ENCODE assay signal across 25 mouse cellular contexts in the genomic region with DNA sequence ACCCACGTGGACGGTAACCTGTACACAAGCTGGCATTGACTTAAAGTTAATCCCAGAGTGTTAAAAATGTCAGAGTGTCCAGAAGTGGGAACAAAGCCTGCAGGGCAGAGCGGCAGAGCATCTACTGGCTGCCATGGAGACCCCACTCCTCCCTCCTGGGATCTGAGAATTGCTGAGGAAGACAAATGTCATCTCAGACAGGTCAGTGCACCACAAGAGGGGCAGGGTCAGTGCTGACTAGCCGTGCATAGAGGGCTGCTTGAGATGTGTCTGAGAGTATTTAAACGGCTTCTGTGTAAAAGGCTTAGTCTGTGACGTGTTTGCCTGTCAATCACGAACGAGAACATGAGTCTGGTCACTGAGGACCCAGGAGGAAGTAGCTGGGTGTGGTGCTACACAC.
DNase-seq lines count a peak whose midpoint lies in the region; ATAC-seq and TF ChIP-seq lines count a peak whose summit lies in the region.
"Had no signal": no experiment of that assay in that cellular context is flagged by ENCODE, and none has a peak within 500 bp of the region (broad histone marks: within the 10 kb centered on the region; RNA-seq: fewer than 3 reads in every experiment).

No protein-coding gene starts in this region.

- H3K27me3 ChIP-seq in kidney, embryonic 16.5 days (ENCODE audit: insufficient read depth, low read length): no peaks in the 10 kb centered on the region
- H3K27me3 ChIP-seq in neural tube, embryonic 14.5 days (ENCODE audit: control insufficient read depth, insufficient read depth, low read length): no peaks in the 10 kb centered on the region
- no peaks in the 10 kb centered on the region for H3K27me3 ChIP-seq in hindbrain, postnatal 0 days (ENCODE audit: insufficient read depth, low read length)
- H3K27me3 ChIP-seq: CH12.LX; liver, embryonic 13.5 days had no signal

- TF ChIP-seq CTCF in hindbrain, postnatal 0 days (IDR thresholded peaks at IDR 0.05; ENCODE audit: low read depth): no peak

- ATAC-seq in kidney, embryonic 16.5 days (ENCODE audit: low FRiP score, low TSS enrichment): 0 out of 2 replicates have a peak, but pooled peaks have one; percentile 33
- ATAC-seq in neural tube, embryonic 14.5 days (ENCODE audit: low read depth): peak; percentile 61; the same call in 1 of the 2 replicates
- ATAC-seq in hindbrain, postnatal 0 days: 0 out of 2 replicates have a peak, but pooled peaks have one; percentile 32
- no peak for ATAC-seq in megakaryocyte progenitor cell, adult 5-6 weeks (replicated peaks; ENCODE audit: poor library complexity)
- ATAC-seq: Patski had no signal

- no peak overlapping the region for H3K4me2 ChIP-seq in kidney, embryonic 16.5 days (replicated peaks; ENCODE audit: low read depth, low read length)
- H3K4me2 ChIP-seq in neural tube, embryonic 14.5 days (ENCODE audit: low read depth, low read length): no peak overlapping the region
- no peak overlapping the region for H3K4me2 ChIP-seq in hindbrain, postnatal 0 days (ENCODE audit: low read depth, low read length)
- H3K4me2 ChIP-seq: embryonic facial prominence, embryonic 12.5 days; limb, embryonic 13.5 days; liver, embryonic 13.5 days had no signal

- H3K9ac ChIP-seq in kidney, embryonic 16.5 days (replicated peaks; ENCODE audit: low read length): no peak overlapping the region
- no peak overlapping the region for H3K9ac ChIP-seq in neural tube, embryonic 14.5 days (replicated peaks; ENCODE audit: low read depth, low read length)
- H3K9ac ChIP-seq in hindbrain, postnatal 0 days (replicated peaks; ENCODE audit: low read length): no peak overlapping the region
- H3K9ac ChIP-seq: embryonic facial prominence, embryonic 12.5 days; limb, embryonic 13.5 days; liver, embryonic 13.5 days had no signal

- H3K36me3 ChIP-seq in kidney, embryonic 16.5 days (ENCODE audit: insufficient read depth, low read length): no peaks in the 10 kb centered on the region
- no peaks in the 10 kb centered on the region for H3K36me3 ChIP-seq in neural tube, embryonic 14.5 days (ENCODE audit: control insufficient read depth, insufficient read depth, low read length)
- H3K36me3 ChIP-seq in hindbrain, postnatal 0 days (ENCODE audit: insufficient read depth, low read length): no peaks in the 10 kb centered on the region
- H3K36me3 ChIP-seq: embryonic facial prominence, embryonic 12.5 days; G1E; limb, embryonic 13.5 days; liver, embryonic 13.5 days had no signal

- DNase-seq in kidney, postnatal 14 days: no peak
- DNase-seq in neural tube, embryonic 10.5 days (ENCODE audit: extremely low spot score, low spot score): no peak
- no peak for DNase-seq in hindbrain, postnatal 0 days (ENCODE audit: low spot score)
- no peak for DNase-seq in layer of hippocampus, adult 8-10 months (ENCODE audit: low spot score in 2 of 2)
- DNase-seq: adrenal gland, postnatal 36 days; B cell, adult 2 months; cerebellum, adult 9-10 months; gastrocnemius, postnatal 25 days; heart, adult 2 months; kidney, adult 2 months; kidney, postnatal 25 days; liver, embryonic 13.5 days; lung, adult 2 months; lung, postnatal 14 days; thymus, postnatal 36 days had no signal

- 28% methylated on average over 8 of the region's 8 CpGs for WGBS in kidney, embryonic 16.5 days
- 22% methylated on average over 8 of the region's 8 CpGs for WGBS in neural tube, embryonic 14.5 days
- WGBS in hindbrain, postnatal 0 days: 16% methylated on average over 8 of the region's 8 CpGs

- no peaks in the 10 kb centered on the region for H3K9me3 ChIP-seq in kidney, embryonic 16.5 days (ENCODE audit: low read length)
- H3K9me3 ChIP-seq in neural tube, embryonic 14.5 days (ENCODE audit: control insufficient read depth, low read length): no peaks in the 10 kb centered on the region
- no peaks in the 10 kb centered on the region for H3K9me3 ChIP-seq in hindbrain, postnatal 0 days (ENCODE audit: low read length)
- H3K9me3 ChIP-seq: embryonic facial prominence, embryonic 12.5 days; limb, embryonic 13.5 days; liver, embryonic 13.5 days; megakaryocyte, embryonic 14.5 days had no signal

- peaks cover 4% of the 10 kb centered on the region; the same call in 1 of the 2 replicates for H3K4me1 ChIP-seq in kidney, embryonic 16.5 days (ENCODE audit: insufficient read depth, low read length)
- H3K4me1 ChIP-seq in neural tube, embryonic 14.5 days (ENCODE audit: control insufficient read depth, insufficient read depth, low read length): peaks cover 3% of the 10 kb centered on the region; the same call in 1 of the 2 replicates
- H3K4me1 ChIP-seq in hindbrain, postnatal 0 days (ENCODE audit: insufficient read depth, low read length): 0 out of 2 replicates have a peak, but pooled peaks cover 4% of the 10 kb centered on the region
- H3K4me1 ChIP-seq: embryonic facial prominence, embryonic 12.5 days; liver, embryonic 13.5 days; megakaryocyte, embryonic 14.5 days had no signal

- no peak overlapping the region for H3K4me3 ChIP-seq in kidney, embryonic 16.5 days (ENCODE audit: low read length)
- no peak overlapping the region for H3K4me3 ChIP-seq in neural tube, embryonic 14.5 days (ENCODE audit: low read depth, low read length)
- no peak overlapping the region for H3K4me3 ChIP-seq in hindbrain, postnatal 0 days (ENCODE audit: low read length)
- H3K4me3 ChIP-seq: embryonic facial prominence, embryonic 12.5 days; heart, adult 2 months; limb, embryonic 13.5 days; liver, embryonic 13.5 days; megakaryocyte, embryonic 14.5 days; myocyte had no signal

- H3K27ac ChIP-seq in kidney, embryonic 16.5 days (ENCODE audit: low read length): no peak overlapping the region
- no peak overlapping the region for H3K27ac ChIP-seq in neural tube, embryonic 14.5 days (ENCODE audit: low read depth, low read length)
- H3K27ac ChIP-seq in hindbrain, postnatal 0 days: no peak overlapping the region
- H3K27ac ChIP-seq: embryonic facial prominence, embryonic 12.5 days; heart, adult 2 months; limb, embryonic 13.5 days; liver, embryonic 13.5 days had no signal
